Mouse (Mus musculus): ENCODE measurements around the gene Ugt1a6a. TPM values are rescaled to one million over a fixed set of nuclear protein-coding genes. Genes with fewer than 3 reads are reported as not detected.
"Not testable (repeated sequence)": the region's sequence is repeated elsewhere in the genome, so short reads cannot be mapped to it uniquely, and the experiment has no call there.

Gene Ugt1a6a
- polyA plus RNA-seq, 1 experiment from 2014 or later: 10.6 TPM

- not testable (repeated sequence) for H3K27me3 ChIP-seq (replicated peaks; ENCODE audit: control insufficient read depth, insufficient read depth, low read length); H3K27ac ChIP-seq (replicated peaks; ENCODE audit: low read depth, low read length); H3K4me1 ChIP-seq (ENCODE audit: control insufficient read depth, insufficient read depth, low read length); H3K4me3 ChIP-seq (ENCODE audit: low read depth, low read length); ATAC-seq (ENCODE audit: low read depth); DNase-seq (ENCODE audit: low spot score); H3K36me3 ChIP-seq (ENCODE audit: control insufficient read depth, insufficient read depth, low read length); H3K4me2 ChIP-seq (ENCODE audit: low read depth, low read length); H3K9ac ChIP-seq (ENCODE audit: low read depth, low read length); H3K9me3 ChIP-seq (ENCODE audit: control insufficient read depth, low read length)
- WGBS: 80% methylated on average over 2 of the region's 4 CpGs
Measured at GRCm38 (mm10) chr1:88125827-88126360, 8.7 kb upstream of the Ugt1a6a start.

GRCm38 (mm10) chr1:88129091-88129490, 5.5 kb upstream of the Ugt1a6a start:
- H3K9me3 ChIP-seq (ENCODE audit: control insufficient read depth, low read length); DNase-seq (ENCODE audit: low spot score); ATAC-seq (ENCODE audit: low read depth); H3K4me2 ChIP-seq (ENCODE audit: low read depth, low read length); H3K27me3 ChIP-seq (replicated peaks; ENCODE audit: control insufficient read depth, insufficient read depth, low read length); H3K36me3 ChIP-seq (ENCODE audit: control insufficient read depth, insufficient read depth, low read length); H3K4me1 ChIP-seq (ENCODE audit: control insufficient read depth, insufficient read depth, low read length); H3K27ac ChIP-seq (replicated peaks; ENCODE audit: low read depth, low read length); H3K4me3 ChIP-seq (ENCODE audit: low read depth, low read length); H3K9ac ChIP-seq (ENCODE audit: low read depth, low read length): not testable (repeated sequence)
- WGBS: 79% methylated on average over 2 of the region's 2 CpGs

DNA sequence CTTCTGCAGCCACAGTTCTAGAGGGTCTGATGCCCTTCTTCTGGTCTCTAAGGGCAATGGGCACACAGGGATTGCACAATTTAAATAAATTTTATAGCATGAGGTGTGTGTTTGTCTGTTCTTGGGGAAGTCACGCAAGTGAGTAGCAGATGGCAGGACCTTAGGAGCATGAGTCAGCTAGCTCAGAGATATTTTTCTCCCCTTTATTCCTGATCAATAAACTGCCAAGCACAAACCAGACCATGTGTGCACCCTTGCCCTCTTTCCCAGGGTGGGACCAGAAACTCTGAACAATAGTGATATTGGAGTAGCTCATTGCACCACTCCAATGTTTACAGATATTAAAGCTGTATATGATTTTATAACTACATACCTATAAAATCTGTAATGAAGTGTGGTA, 4.4 kb upstream of the Ugt1a6a start:
- not testable (repeated sequence) for H3K9ac ChIP-seq (ENCODE audit: low read depth, low read length); ATAC-seq (ENCODE audit: low read depth)
- 83% methylated on average over 1 of the region's 1 CpGs for WGBS

DNA sequence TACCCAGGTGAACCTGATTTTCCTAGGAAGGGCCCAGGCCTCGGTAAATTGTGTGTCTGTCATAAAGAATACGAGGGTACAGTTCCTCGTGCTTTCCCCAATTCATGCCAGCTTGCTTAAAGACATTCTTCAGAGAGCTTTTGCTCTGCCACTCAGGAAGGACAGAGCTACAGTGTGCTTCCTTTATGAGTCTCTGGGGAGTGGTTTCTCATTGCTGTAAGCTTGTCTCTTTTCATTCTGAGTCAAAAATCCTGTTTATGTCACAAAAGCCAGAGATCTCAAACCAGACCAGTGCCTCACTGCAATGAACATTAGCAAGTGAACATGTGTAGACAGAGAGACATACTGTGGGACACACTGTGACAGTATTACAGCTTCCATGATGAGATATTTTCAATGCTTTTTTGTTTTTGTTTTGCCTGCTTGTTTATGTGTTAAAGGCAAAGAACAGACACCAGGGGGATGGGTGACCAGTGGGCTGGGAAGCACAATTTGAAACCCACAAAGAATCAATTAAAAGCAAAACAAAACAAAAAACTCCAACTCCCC, 627 bp upstream of the Ugt1a6a start:
- Histone ChIP-seq H3K9ac (ENCODE audit: low read depth, low read length) (no peak overlapping the region), H3K4me3 (ENCODE audit: low read depth, low read length) (no peak overlapping the region), H3K9me3 (ENCODE audit: control insufficient read depth, low read length) (no peaks in the 10 kb centered on the region), H3K27ac (replicated peaks; ENCODE audit: low read depth, low read length) (peak overlapping the region; percentile 42), H3K4me1 (ENCODE audit: control insufficient read depth, insufficient read depth, low read length) (peaks cover 13% of the 10 kb centered on the region; the same call in 1 of the 2 replicates), H3K27me3 (replicated peaks; ENCODE audit: control insufficient read depth, insufficient read depth, low read length) (no peaks in the 10 kb centered on the region), H3K36me3 (ENCODE audit: control insufficient read depth, insufficient read depth, low read length) (no peaks in the 10 kb centered on the region), H3K4me2 (ENCODE audit: low read depth, low read length) (no peak overlapping the region)
- ATAC-seq (ENCODE audit: low read depth) (0 out of 2 replicates have a peak, but pooled peaks have one; percentile 37), DNase-seq (ENCODE audit: low spot score) (peak; percentile 34)
- 42% methylated on average over 3 of the region's 3 CpGs for WGBS

More for the DNA sequence above, 4.4 kb upstream of the Ugt1a6a start:
- H3K27ac ChIP-seq (replicated peaks; ENCODE audit: low read depth, low read length); DNase-seq (ENCODE audit: low spot score); H3K4me2 ChIP-seq (ENCODE audit: low read depth, low read length); H3K27me3 ChIP-seq (replicated peaks; ENCODE audit: control insufficient read depth, insufficient read depth, low read length); H3K9me3 ChIP-seq (ENCODE audit: control insufficient read depth, low read length); H3K4me3 ChIP-seq (ENCODE audit: low read depth, low read length); H3K36me3 ChIP-seq (ENCODE audit: control insufficient read depth, insufficient read depth, low read length): not testable (repeated sequence)
- H3K4me1 ChIP-seq (ENCODE audit: control insufficient read depth, insufficient read depth, low read length): peaks cover 13% of the 10 kb centered on the region; the same call in 1 of the 2 replicates

DNA sequence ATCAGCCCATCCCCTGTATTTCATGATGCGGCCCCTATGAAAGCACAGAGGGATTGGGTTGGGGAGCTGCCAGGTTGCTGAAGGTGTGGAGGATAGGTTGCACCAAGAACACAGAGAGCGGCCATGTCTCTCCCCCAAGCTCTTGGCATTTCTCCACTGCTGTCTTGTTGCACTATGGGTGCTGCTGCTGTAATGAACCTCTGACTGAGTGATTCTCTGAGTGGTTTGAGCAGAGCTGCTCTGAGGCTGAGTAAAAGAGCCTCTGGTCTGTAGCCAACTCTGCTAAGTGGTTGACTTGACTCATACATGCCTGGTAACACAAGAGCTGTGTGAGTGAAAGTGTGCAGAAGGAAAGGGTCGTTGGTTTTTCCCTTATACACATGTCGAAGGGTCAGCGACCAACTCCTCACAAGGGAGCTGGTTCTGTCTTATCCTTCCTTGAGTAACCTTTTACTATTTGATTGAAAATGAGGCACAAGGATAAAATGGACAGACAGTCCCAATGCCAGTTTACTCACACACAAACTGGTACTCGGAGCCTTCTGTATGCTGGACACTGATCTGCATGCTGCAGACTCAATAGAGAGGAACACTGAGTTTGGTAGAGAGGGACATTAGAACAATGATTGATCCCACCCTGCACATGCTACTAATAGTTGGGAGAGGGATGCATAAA, 758 bp downstream of the Ugt1a6a start:
- 74% methylated on average over 5 of the region's 6 CpGs for WGBS
- H3K4me3 ChIP-seq (ENCODE audit: low read depth, low read length); H3K4me2 ChIP-seq (ENCODE audit: low read depth, low read length); H3K27ac ChIP-seq (replicated peaks; ENCODE audit: low read depth, low read length); H3K27me3 ChIP-seq (replicated peaks; ENCODE audit: control insufficient read depth, insufficient read depth, low read length); H3K9me3 ChIP-seq (ENCODE audit: control insufficient read depth, low read length); H3K36me3 ChIP-seq (ENCODE audit: control insufficient read depth, insufficient read depth, low read length); ATAC-seq (ENCODE audit: low read depth): not testable (repeated sequence)
- H3K4me1 ChIP-seq (ENCODE audit: control insufficient read depth, insufficient read depth, low read length): peaks cover 13% of the 10 kb centered on the region; the same call in 1 of the 2 replicates
- H3K9ac ChIP-seq (ENCODE audit: low read depth, low read length): peak overlapping the region; percentile 14; the same call in 1 of the 2 replicates
- DNase-seq (ENCODE audit: low spot score): peak; percentile 19

GRCm38 (mm10) chr1:88136646-88137045, 2.0 kb downstream of the Ugt1a6a start:
- WGBS: 62% methylated on average over 2 of the region's 2 CpGs
- no peaks in the 10 kb centered on the region for H3K27me3 ChIP-seq (replicated peaks; ENCODE audit: control insufficient read depth, insufficient read depth, low read length)
- H3K4me2 ChIP-seq (ENCODE audit: low read depth, low read length): no peak overlapping the region
- peaks cover 13% of the 10 kb centered on the region; the same call in 1 of the 2 replicates for H3K4me1 ChIP-seq (ENCODE audit: control insufficient read depth, insufficient read depth, low read length)
- ATAC-seq (ENCODE audit: low read depth): no peak
- no peak overlapping the region for H3K4me3 ChIP-seq (ENCODE audit: low read depth, low read length)
- H3K36me3 ChIP-seq (ENCODE audit: control insufficient read depth, insufficient read depth, low read length): no peaks in the 10 kb centered on the region
- H3K27ac ChIP-seq (replicated peaks; ENCODE audit: low read depth, low read length): no peak overlapping the region
- H3K9me3 ChIP-seq (ENCODE audit: control insufficient read depth, low read length): no peaks in the 10 kb centered on the region
- DNase-seq (ENCODE audit: low spot score): no peak
- no peak overlapping the region for H3K9ac ChIP-seq (ENCODE audit: low read depth, low read length)

GRCm38 (mm10) chr1:88137264-88137663, 2.7 kb downstream of the Ugt1a6a start:
- no peak overlapping the region for H3K4me2 ChIP-seq (ENCODE audit: low read depth, low read length)
- no peaks in the 10 kb centered on the region for H3K27me3 ChIP-seq (replicated peaks; ENCODE audit: control insufficient read depth, insufficient read depth, low read length)
- H3K9ac ChIP-seq (ENCODE audit: low read depth, low read length): no peak overlapping the region
- no peak overlapping the region for H3K4me3 ChIP-seq (ENCODE audit: low read depth, low read length)
- H3K4me1 ChIP-seq (ENCODE audit: control insufficient read depth, insufficient read depth, low read length): peaks cover 13% of the 10 kb centered on the region; the same call in 1 of the 2 replicates
- DNase-seq (ENCODE audit: low spot score): no peak
- H3K27ac ChIP-seq (replicated peaks; ENCODE audit: low read depth, low read length): no peak overlapping the region
- WGBS: 80% methylated on average over 3 of the region's 3 CpGs
- H3K36me3 ChIP-seq (ENCODE audit: control insufficient read depth, insufficient read depth, low read length): no peaks in the 10 kb centered on the region
- H3K9me3 ChIP-seq (ENCODE audit: control insufficient read depth, low read length): no peaks in the 10 kb centered on the region
- no peak for ATAC-seq (ENCODE audit: low read depth)

GRCm38 (mm10) chr1:88138145-88138544, 3.5 kb downstream of the Ugt1a6a start:
- H3K4me2 ChIP-seq (ENCODE audit: low read depth, low read length): no peak overlapping the region
- peaks cover 13% of the 10 kb centered on the region; the same call in 1 of the 2 replicates for H3K4me1 ChIP-seq (ENCODE audit: control insufficient read depth, insufficient read depth, low read length)
- no peak overlapping the region for H3K9ac ChIP-seq (ENCODE audit: low read depth, low read length)
- no peaks in the 10 kb centered on the region for H3K36me3 ChIP-seq (ENCODE audit: control insufficient read depth, insufficient read depth, low read length)
- H3K27ac ChIP-seq (replicated peaks; ENCODE audit: low read depth, low read length): no peak overlapping the region
- DNase-seq (ENCODE audit: low spot score): no peak
- H3K4me3 ChIP-seq (ENCODE audit: low read depth, low read length): no peak overlapping the region
- WGBS: 88% methylated on average over 1 of the region's 1 CpGs
- H3K27me3 ChIP-seq (replicated peaks; ENCODE audit: control insufficient read depth, insufficient read depth, low read length): no peaks in the 10 kb centered on the region
- no peaks in the 10 kb centered on the region for H3K9me3 ChIP-seq (ENCODE audit: control insufficient read depth, low read length)
- ATAC-seq (ENCODE audit: low read depth): no peak
